Mouse (Mus musculus) forebrain, embryonic 10.5 days (tissue): Measurements from ENCODE around the gene Crybb2. TPM values are rescaled to one million over a fixed set of nuclear protein-coding genes. Genes with fewer than 3 reads are reported as not detected.

ENCODE experiments used
- DNase-seq: peaks from one replicate; pipeline ENCODE4 v3.0.0-alpha.2; 2017; ENCODE audit warnings: low spot score; ENCODE audit errors: extremely low spot score
- H3K27ac ChIP-seq: fragments of 300-500 bp; sonication (generic); 2 replicates; pipeline ENCODE4 v1.5.1; 2016; ENCODE audit warnings: mild to moderate bottlenecking
- H3K27me3 ChIP-seq: fragments of 300-500 bp; sonication (generic); 2 replicates; pipeline ENCODE4 v1.6.1; 2016; ENCODE audit warnings: mild to moderate bottlenecking; ENCODE audit not compliant: poor library complexity, severe bottlenecking
- H3K36me3 ChIP-seq: fragments of 300-500 bp; sonication (generic); replicated peaks from 2 replicates; pipeline ENCODE4 v1.6.1; 2016; ENCODE audit warnings: mild to moderate bottlenecking, moderate library complexity
- H3K4me1 ChIP-seq: fragments of 300-500 bp; sonication (generic); 2 replicates; pipeline ENCODE4 v1.6.1; 2016
- H3K4me3 ChIP-seq: fragments of 300-500 bp; sonication (generic); 2 replicates; pipeline ENCODE4 v1.5.1; 2016; ENCODE audit warnings: mild to moderate bottlenecking, moderate library complexity
- H3K9me3 ChIP-seq: fragments of 300-500 bp; sonication (generic); 2 replicates; pipeline ENCODE4 v1.6.1; 2016; ENCODE audit warnings: mild to moderate bottlenecking, moderate library complexity
- WGBS: fragments of 180-500 bp; shearing (Covaris S2); methylation state at CpG from one replicate; pipeline ENCODE4 v1.1.7; 2016; 5-methylcytosine and 5-hydroxymethylcytosine counted together
- polyA plus RNA-seq: library from polyadenylated mRNA; unstranded; fragments of >200 nt; fragmentation: Nextera tagmentation; extraction: Ambion mirVana; gene quantifications from 2 replicates; pipeline ENCODE4 v1.2.1, GENCODE M21; 2016

Gene Crybb2
- polyA plus RNA-seq, 1 experiment from 2014 or later = not detected

- Histone ChIP-seq H3K4me3 (peak within 1 kb of the TSS; percentile 69), H3K27ac (peak within 1 kb of the TSS; percentile 86), H3K36me3 (no peaks in the 10 kb centered on the region), H3K27me3 (peaks cover 41% of the 10 kb centered on the region), H3K9me3 (no peaks in the 10 kb centered on the region), H3K4me1 (peaks cover 23% of the 10 kb centered on the region)
- DNase-seq = peak; percentile 48
- 3% methylated on average over 49 of the region's 52 CpGs for WGBS
Measured at GRCm38 (mm10) chr5:113015236-113016061, 54.5 kb downstream of the Crybb2 start, which contains the start of gene Grk3. Grk3 (minus strand) TSS chr5:113015791.

DNA sequence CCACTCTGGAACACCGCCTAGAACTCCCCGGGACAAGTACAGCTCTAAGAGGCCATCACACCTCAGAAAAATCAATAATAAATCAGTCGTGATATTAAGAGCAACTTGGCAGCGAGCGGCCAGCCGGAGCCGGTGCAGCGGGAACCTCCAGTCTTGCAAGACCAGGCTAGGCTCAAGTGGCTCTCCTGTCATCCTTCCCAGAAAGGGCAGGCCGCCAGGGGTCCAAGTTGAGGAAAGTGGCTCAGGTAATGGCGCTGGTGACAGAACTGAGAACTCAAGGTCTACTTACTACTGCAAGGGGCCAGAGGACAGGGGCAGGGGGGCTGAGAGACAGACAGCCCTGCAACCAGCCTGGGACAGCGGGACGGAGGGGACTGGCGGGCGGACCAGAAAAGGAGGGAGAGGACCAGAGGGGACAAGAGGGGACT, 55.1 kb downstream of the Crybb2 start:
- WGBS = 3% methylated on average over 14 of the region's 14 CpGs
- H3K4me3 ChIP-seq = peak overlapping the region; percentile 69
- peak overlapping the region; percentile 86 for H3K27ac ChIP-seq
- H3K9me3 ChIP-seq = no peaks in the 10 kb centered on the region
- DNase-seq = no peak
- H3K4me1 ChIP-seq = peaks cover 23% of the 10 kb centered on the region
- H3K36me3 ChIP-seq = no peaks in the 10 kb centered on the region
- peaks cover 41% of the 10 kb centered on the region for H3K27me3 ChIP-seq

GRCm38 (mm10) chr5:113014111-113014807, 55.7 kb downstream of the Crybb2 start:
- Histone ChIP-seq H3K4me1 (peaks cover 23% of the 10 kb centered on the region), H3K9me3 (no peaks in the 10 kb centered on the region), H3K27me3 (peaks cover 41% of the 10 kb centered on the region), H3K4me3 (peak overlapping the region; percentile 69), H3K27ac (no peak overlapping the region), H3K36me3 (no peaks in the 10 kb centered on the region)
- WGBS = 68% methylated on average over 16 of the region's 16 CpGs
- peak; percentile 17 for DNase-seq

DNA sequence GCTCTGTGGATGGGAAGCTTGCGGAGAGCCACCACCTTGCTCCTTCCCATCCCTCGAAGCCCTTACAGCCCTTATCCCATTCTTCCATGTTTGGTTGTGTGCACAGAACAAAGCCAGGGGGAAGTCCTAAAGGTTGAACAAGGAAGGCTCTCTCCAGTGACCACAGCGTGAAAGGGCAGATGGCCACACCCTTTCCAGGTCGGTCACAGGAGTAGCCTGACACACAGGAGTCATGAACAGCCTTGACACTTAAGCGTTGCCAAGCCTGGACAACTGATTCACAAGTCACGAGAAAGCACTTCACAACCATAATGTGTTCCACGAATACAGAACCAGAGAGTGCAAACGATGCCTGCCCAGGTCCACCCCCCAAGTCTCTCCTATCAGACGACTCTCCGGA, 58.0 kb downstream of the Crybb2 start:
- Histone ChIP-seq H3K9me3 (no peaks in the 10 kb centered on the region), H3K4me3 (no peak overlapping the region), H3K36me3 (no peaks in the 10 kb centered on the region), H3K27ac (no peak overlapping the region), H3K4me1 (peaks cover 23% of the 10 kb centered on the region), H3K27me3 (peaks cover 37% of the 10 kb centered on the region)
- no peak for DNase-seq
- 91% methylated on average over 10 of the region's 10 CpGs for WGBS

DNA sequence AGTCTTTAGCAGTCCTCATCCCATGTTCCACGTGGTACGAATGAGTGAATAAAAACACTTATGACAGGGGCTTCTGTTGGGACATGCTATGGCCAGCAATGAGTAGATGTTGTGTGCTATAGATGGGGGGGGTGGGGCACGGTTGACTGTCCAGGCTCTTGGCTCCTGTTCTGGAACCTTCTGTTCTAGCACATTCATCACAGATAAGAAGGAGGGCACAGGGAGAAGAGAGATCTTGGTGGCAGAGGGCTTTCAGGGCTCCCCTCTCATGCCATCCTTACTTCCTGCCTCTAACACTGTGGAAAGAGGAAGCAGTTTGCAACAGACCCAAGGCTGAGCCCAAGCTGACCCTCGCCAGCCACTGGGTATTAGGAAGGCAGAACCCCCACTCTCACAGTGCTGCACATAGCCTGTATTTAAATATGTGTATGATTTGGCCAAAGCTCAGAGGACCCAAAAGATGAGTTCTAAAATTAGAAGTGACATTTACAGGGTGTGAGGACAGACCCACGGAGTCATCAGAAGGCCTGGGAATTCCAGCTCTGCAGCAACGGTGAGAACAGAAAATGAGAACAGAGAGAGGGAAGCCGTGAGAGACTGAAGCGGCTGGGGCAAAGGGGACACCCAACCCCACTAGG, 60.6 kb downstream of the Crybb2 start:
- no peak overlapping the region for H3K27ac ChIP-seq
- H3K27me3 ChIP-seq = peaks cover 12% of the 10 kb centered on the region
- 91% methylated on average over 8 of the region's 8 CpGs for WGBS
- no peak for DNase-seq
- H3K4me1 ChIP-seq = peaks cover 5% of the 10 kb centered on the region
- H3K9me3 ChIP-seq = no peaks in the 10 kb centered on the region
- H3K4me3 ChIP-seq = no peak overlapping the region
- H3K36me3 ChIP-seq = no peaks in the 10 kb centered on the region

GRCm38 (mm10) chr5:113008496-113008895, 61.4 kb downstream of the Crybb2 start:
- Histone ChIP-seq H3K36me3 (no peaks in the 10 kb centered on the region), H3K27me3 (peaks cover 4% of the 10 kb centered on the region), H3K4me3 (no peak overlapping the region), H3K9me3 (no peaks in the 10 kb centered on the region), H3K27ac (no peak overlapping the region), H3K4me1 (no peaks in the 10 kb centered on the region)
- WGBS = 84% methylated on average over 2 of the region's 2 CpGs
- DNase-seq = no peak

Other genes starting within 250 kb of the Crybb2 start
- gene Myo18b, start 173.8 kb downstream of the Crybb2 start, polyA plus RNA-seq = 0.10 and 0.27 TPM in 2 replicates
- 5.2 and 5.3 TPM in 2 replicates for gene Grk3, start 54.3 kb downstream of the Crybb2 start, polyA plus RNA-seq
- gene Crybb3, start 11.5 kb upstream of the Crybb2 start, polyA plus RNA-seq = 1.0 TPM in 2 replicates
- 4.4 and 4.5 TPM in 2 replicates for gene 2900026A02Rik, start 151.1 kb upstream of the Crybb2 start, polyA plus RNA-seq
- gene Tmem211, start 156.8 kb upstream of the Crybb2 start, polyA plus RNA-seq = 0.22 and 0.67 TPM in 2 replicates
- 15.5 and 18.2 TPM in 2 replicates for gene Sgsm1, start 240.7 kb upstream of the Crybb2 start, polyA plus RNA-seq